Mouse (Mus musculus): ENCODE results near the gene Sult2b1. TPM values are rescaled to one million over a fixed set of nuclear protein-coding genes. Genes with fewer than 3 reads are reported as not detected.

Sult2b1 gene
- polyA plus RNA-seq, 1 experiment from 2014 or later, result 1.5 TPM

GRCm38 (mm10) chr7:45767500-45767899 lies 17.0 kb downstream of the Sult2b1 start:
- 88% methylated on average over 6 of the region's 6 CpGs for WGBS
- Histone ChIP-seq H3K27ac (ENCODE audit: low read depth, low read length) (no peak overlapping the region), H3K9ac (ENCODE audit: low read length) (no peak overlapping the region), H3K4me3 (ENCODE audit: low read depth, low read length) (no peak overlapping the region), H3K4me1 (ENCODE audit: control insufficient read depth, insufficient read depth, low read length) (no peaks in the 10 kb centered on the region), H3K36me3 (ENCODE audit: control insufficient read depth, insufficient read depth, low read length) (no peaks in the 10 kb centered on the region), H3K27me3 (ENCODE audit: control insufficient read depth, insufficient read depth, low read length) (no peaks in the 10 kb centered on the region), H3K9me3 (ENCODE audit: control insufficient read depth, low read length) (no peaks in the 10 kb centered on the region; the same call in 1 of the 2 replicates), H3K4me2 (no peak overlapping the region)
- ATAC-seq (ENCODE audit: low FRiP score) (no peak), DNase-seq (ENCODE audit: low spot score, missing footprints) (no peak)

- Histone ChIP-seq H3K9me3 (ENCODE audit: control insufficient read depth, low read length) (no peaks in the 10 kb centered on the region; the same call in 1 of the 2 replicates), H3K36me3 (ENCODE audit: control insufficient read depth, insufficient read depth, low read length) (no peaks in the 10 kb centered on the region), H3K4me1 (ENCODE audit: control insufficient read depth, insufficient read depth, low read length) (no peaks in the 10 kb centered on the region), H3K27me3 (ENCODE audit: control insufficient read depth, insufficient read depth, low read length) (no peaks in the 10 kb centered on the region), H3K9ac (ENCODE audit: low read length) (no peak overlapping the region), H3K27ac (ENCODE audit: low read depth, low read length) (no peak overlapping the region), H3K4me2 (no peak overlapping the region), H3K4me3 (ENCODE audit: low read depth, low read length) (no peak overlapping the region)
- ATAC-seq (ENCODE audit: low FRiP score) (no peak), DNase-seq (ENCODE audit: low spot score, missing footprints) (no peak)
- WGBS, result 40% methylated on average over 5 of the region's 8 CpGs
Measured at GRCm38 (mm10) chr7:45766764-45767163, 17.7 kb downstream of the Sult2b1 start.

- Histone ChIP-seq H3K27ac (ENCODE audit: low read depth, low read length) (no peak overlapping the region), H3K9ac (ENCODE audit: low read length) (no peak overlapping the region), H3K9me3 (ENCODE audit: control insufficient read depth, low read length) (no peaks in the 10 kb centered on the region; the same call in 1 of the 2 replicates), H3K4me2 (no peak overlapping the region), H3K36me3 (ENCODE audit: control insufficient read depth, insufficient read depth, low read length) (no peaks in the 10 kb centered on the region), H3K27me3 (ENCODE audit: control insufficient read depth, insufficient read depth, low read length) (no peaks in the 10 kb centered on the region), H3K4me1 (ENCODE audit: control insufficient read depth, insufficient read depth, low read length) (no peaks in the 10 kb centered on the region), H3K4me3 (ENCODE audit: low read depth, low read length) (no peak overlapping the region)
- ATAC-seq (ENCODE audit: low FRiP score), result no peak
- 61% methylated on average over 8 of the region's 8 CpGs for WGBS
- no peak for DNase-seq (ENCODE audit: low spot score, missing footprints)
Measured at GRCm38 (mm10) chr7:45765995-45766394, 18.5 kb downstream of the Sult2b1 start.

- Histone ChIP-seq H3K9ac (ENCODE audit: low read length) (no peak overlapping the region), H3K27ac (ENCODE audit: low read depth, low read length) (no peak overlapping the region), H3K9me3 (ENCODE audit: control insufficient read depth, low read length) (no peaks in the 10 kb centered on the region), H3K36me3 (ENCODE audit: control insufficient read depth, insufficient read depth, low read length) (no peaks in the 10 kb centered on the region), H3K4me2 (no peak overlapping the region), H3K27me3 (ENCODE audit: control insufficient read depth, insufficient read depth, low read length) (peaks cover 14% of the 10 kb centered on the region; the same call in 1 of the 2 replicates), H3K4me1 (ENCODE audit: control insufficient read depth, insufficient read depth, low read length) (no peaks in the 10 kb centered on the region), H3K4me3 (ENCODE audit: low read depth, low read length) (no peak overlapping the region)
- DNase-seq (ENCODE audit: low spot score, missing footprints), result peak; percentile 75
- 66% methylated on average over 5 of the region's 5 CpGs for WGBS
- ATAC-seq (ENCODE audit: low FRiP score), result no peak
Measured at GRCm38 (mm10) chr7:45760151-45760550, 24.3 kb downstream of the Sult2b1 start.

- Histone ChIP-seq H3K9ac (ENCODE audit: low read length) (no peak overlapping the region), H3K4me3 (ENCODE audit: low read depth, low read length) (no peak overlapping the region; the same call in 1 of the 2 replicates), H3K27ac (ENCODE audit: low read depth, low read length) (no peak overlapping the region), H3K4me2 (peak overlapping the region; percentile 25; the same call in 1 of the 2 replicates), H3K27me3 (ENCODE audit: control insufficient read depth, insufficient read depth, low read length) (peaks cover 14% of the 10 kb centered on the region; the same call in 1 of the 2 replicates), H3K36me3 (ENCODE audit: control insufficient read depth, insufficient read depth, low read length) (no peaks in the 10 kb centered on the region), H3K9me3 (ENCODE audit: control insufficient read depth, low read length) (no peaks in the 10 kb centered on the region), H3K4me1 (ENCODE audit: control insufficient read depth, insufficient read depth, low read length) (no peaks in the 10 kb centered on the region)
- WGBS, result 12% methylated on average over 27 of the region's 27 CpGs
- DNase-seq (ENCODE audit: low spot score, missing footprints), result no peak
- no peak for ATAC-seq (ENCODE audit: low FRiP score)
Measured at GRCm38 (mm10) chr7:45759400-45759799, 25.1 kb downstream of the Sult2b1 start.

- 55% methylated on average over 6 of the region's 6 CpGs for WGBS
- Histone ChIP-seq H3K4me1 (ENCODE audit: control insufficient read depth, insufficient read depth, low read length) (no peaks in the 10 kb centered on the region), H3K27ac (ENCODE audit: low read depth, low read length) (no peak overlapping the region), H3K9me3 (ENCODE audit: control insufficient read depth, low read length) (no peaks in the 10 kb centered on the region), H3K4me2 (no peak overlapping the region), H3K27me3 (ENCODE audit: control insufficient read depth, insufficient read depth, low read length) (peaks cover 14% of the 10 kb centered on the region; the same call in 1 of the 2 replicates), H3K9ac (ENCODE audit: low read length) (no peak overlapping the region), H3K36me3 (ENCODE audit: control insufficient read depth, insufficient read depth, low read length) (no peaks in the 10 kb centered on the region), H3K4me3 (ENCODE audit: low read depth, low read length) (no peak overlapping the region)
- ATAC-seq (ENCODE audit: low FRiP score), result no peak
- DNase-seq (ENCODE audit: low spot score, missing footprints), result no peak
Measured at GRCm38 (mm10) chr7:45755703-45756102, 28.8 kb downstream of the Sult2b1 start.

- WGBS, result 80% methylated on average over 9 of the region's 9 CpGs
- ATAC-seq (ENCODE audit: low FRiP score) (no peak), DNase-seq (ENCODE audit: low spot score, missing footprints) (no peak)
- Histone ChIP-seq H3K9me3 (ENCODE audit: control insufficient read depth, low read length) (0 out of 2 replicates have a peak, but pooled peaks cover 4% of the 10 kb centered on the region), H3K4me2 (no peak overlapping the region), H3K27ac (ENCODE audit: low read depth, low read length) (no peak overlapping the region), H3K36me3 (ENCODE audit: control insufficient read depth, insufficient read depth, low read length) (no peaks in the 10 kb centered on the region), H3K27me3 (ENCODE audit: control insufficient read depth, insufficient read depth, low read length) (no peaks in the 10 kb centered on the region), H3K4me3 (ENCODE audit: low read depth, low read length) (no peak overlapping the region), H3K9ac (ENCODE audit: low read length) (no peak overlapping the region), H3K4me1 (ENCODE audit: control insufficient read depth, insufficient read depth, low read length) (no peaks in the 10 kb centered on the region)
Measured at GRCm38 (mm10) chr7:45750162-45750561, 34.3 kb downstream of the Sult2b1 start.

- ATAC-seq (ENCODE audit: low FRiP score), result no peak
- H3K9ac ChIP-seq (ENCODE audit: low read length), result no peak overlapping the region
- no peaks in the 10 kb centered on the region for H3K4me1 ChIP-seq (ENCODE audit: control insufficient read depth, insufficient read depth, low read length)
- H3K36me3 ChIP-seq (ENCODE audit: control insufficient read depth, insufficient read depth, low read length), result no peaks in the 10 kb centered on the region
- H3K4me2 ChIP-seq, result no peak overlapping the region
- DNase-seq (ENCODE audit: low spot score, missing footprints), result no peak
- 0 out of 2 replicates have a peak, but pooled peaks cover 4% of the 10 kb centered on the region for H3K9me3 ChIP-seq (ENCODE audit: control insufficient read depth, low read length)
- H3K27ac ChIP-seq (ENCODE audit: low read depth, low read length), result no peak overlapping the region
- 69% methylated on average over 9 of the region's 10 CpGs for WGBS
- H3K4me3 ChIP-seq (ENCODE audit: low read depth, low read length), result no peak overlapping the region
- H3K27me3 ChIP-seq (ENCODE audit: control insufficient read depth, insufficient read depth, low read length), result no peaks in the 10 kb centered on the region
Measured at GRCm38 (mm10) chr7:45749401-45749800, 35.1 kb downstream of the Sult2b1 start.

- ATAC-seq (ENCODE audit: low FRiP score), result no peak
- 0 out of 2 replicates have a peak, but pooled peaks cover 4% of the 10 kb centered on the region for H3K9me3 ChIP-seq (ENCODE audit: control insufficient read depth, low read length)
- 81% methylated on average over 7 of the region's 7 CpGs for WGBS
- no peaks in the 10 kb centered on the region for H3K4me1 ChIP-seq (ENCODE audit: control insufficient read depth, insufficient read depth, low read length)
- no peaks in the 10 kb centered on the region for H3K36me3 ChIP-seq (ENCODE audit: control insufficient read depth, insufficient read depth, low read length)
- no peak overlapping the region for H3K27ac ChIP-seq (ENCODE audit: low read depth, low read length)
- H3K27me3 ChIP-seq (ENCODE audit: control insufficient read depth, insufficient read depth, low read length), result no peaks in the 10 kb centered on the region
- H3K4me2 ChIP-seq, result no peak overlapping the region
- H3K4me3 ChIP-seq (ENCODE audit: low read depth, low read length), result no peak overlapping the region
- DNase-seq (ENCODE audit: low spot score, missing footprints), result no peak
- H3K9ac ChIP-seq (ENCODE audit: low read length), result no peak overlapping the region
Measured at GRCm38 (mm10) chr7:45748110-45748509, 36.4 kb downstream of the Sult2b1 start.
